Mouse (Mus musculus): ENCODE data around the gene Gnat3. TPM values are rescaled to one million over a fixed set of nuclear protein-coding genes. Genes with fewer than 3 reads are reported as not detected.

Gnat3 gene
- polyA plus RNA-seq, 1 experiment: not detected

GRCm38 (mm10) chr5:18043022-18043421, 80.7 kb downstream of the Gnat3 start:
- Histone ChIP-seq H3K4me3 (ENCODE audit: insufficient read depth, low read length) (no peak overlapping the region), H3K4me1 (ENCODE audit: control insufficient read depth, insufficient read depth, low read length) (peaks cover 2% of the 10 kb centered on the region; the same call in 1 of the 2 replicates), H3K27ac (ENCODE audit: insufficient read depth, low read length) (no peak overlapping the region)
- no peak for TF ChIP-seq POLR2A (IDR thresholded peaks at IDR 0.05; ENCODE audit: low read depth, low read length)
- 0 out of 2 replicates have a peak, but pooled peaks have one; percentile 25 for TF ChIP-seq CTCF (IDR thresholded peaks at IDR 0.05; ENCODE audit: borderline replicate concordance, insufficient read depth, low read length)

GRCm38 (mm10) chr5:18048841-18049240, 86.5 kb downstream of the Gnat3 start:
- TF ChIP-seq CTCF (IDR thresholded peaks at IDR 0.05; ENCODE audit: borderline replicate concordance, insufficient read depth, low read length) (no peak), POLR2A (IDR thresholded peaks at IDR 0.05; ENCODE audit: low read depth, low read length) (no peak)
- no peak overlapping the region for H3K27ac ChIP-seq (ENCODE audit: insufficient read depth, low read length)
- peaks cover 2% of the 10 kb centered on the region; the same call in 1 of the 2 replicates for H3K4me1 ChIP-seq (ENCODE audit: control insufficient read depth, insufficient read depth, low read length)
- H3K4me3 ChIP-seq (ENCODE audit: insufficient read depth, low read length): no peak overlapping the region

- Histone ChIP-seq H3K27ac (ENCODE audit: insufficient read depth, low read length) (no peak overlapping the region), H3K4me3 (ENCODE audit: insufficient read depth, low read length) (no peak overlapping the region), H3K4me1 (ENCODE audit: control insufficient read depth, insufficient read depth, low read length) (no peaks in the 10 kb centered on the region)
- TF ChIP-seq POLR2A (IDR thresholded peaks at IDR 0.05; ENCODE audit: low read depth, low read length): no peak
- no peak for TF ChIP-seq CTCF (IDR thresholded peaks at IDR 0.05; ENCODE audit: borderline replicate concordance, insufficient read depth, low read length)
Measured at GRCm38 (mm10) chr5:18055323-18055722, 93.0 kb downstream of the Gnat3 start.

Other genes with a start within 250 kb of the Gnat3 start
- 1.0 and 4.2 TPM in 2 replicates for gene Cd36, start 73.7 kb upstream of the Gnat3 start, polyA plus RNA-seq (2011; ENCODE audit: insufficient read length, low read depth, missing spikeins)